Mouse (Mus musculus): Measurements from ENCODE around the gene Rundc3a.
A peak's percentile ranks its signal among the peaks of the same experiment; 100 is the strongest.

Gene Rundc3a

GRCm38 (mm10) chr11:102393719-102394420 is 667 bp downstream of the Rundc3a start:
- DNase-seq (ENCODE audit: low spot score): no peak

- no peak for DNase-seq (ENCODE audit: low spot score)
Observed at GRCm38 (mm10) chr11:102394421-102395124, 1.4 kb downstream of the Rundc3a start.

- no peak for DNase-seq (ENCODE audit: low spot score)
Observed at GRCm38 (mm10) chr11:102395250-102395649, 2.0 kb downstream of the Rundc3a start.

- no peak for DNase-seq (ENCODE audit: low spot score)
Observed at GRCm38 (mm10) chr11:102396263-102396662, 3.1 kb downstream of the Rundc3a start.

- DNase-seq (ENCODE audit: low spot score): no peak
Observed at GRCm38 (mm10) chr11:102396671-102397141, 3.5 kb downstream of the Rundc3a start.

- DNase-seq (ENCODE audit: low spot score): no peak
Observed at GRCm38 (mm10) chr11:102398007-102398825, 5.0 kb downstream of the Rundc3a start.

- DNase-seq (ENCODE audit: low spot score): no peak
Observed at GRCm38 (mm10) chr11:102399107-102399506, 5.9 kb downstream of the Rundc3a start.

- no peak for DNase-seq (ENCODE audit: low spot score)
Observed at GRCm38 (mm10) chr11:102399610-102400072, 6.4 kb downstream of the Rundc3a start.

GRCm38 (mm10) chr11:102400513-102401084 is 7.4 kb downstream of the Rundc3a start:
- DNase-seq (ENCODE audit: low spot score): no peak

- DNase-seq (ENCODE audit: low spot score): no peak
Observed at GRCm38 (mm10) chr11:102401898-102402500, 8.8 kb downstream of the Rundc3a start.

- DNase-seq (ENCODE audit: low spot score): no peak
Observed at GRCm38 (mm10) chr11:102403657-102404056, 10.5 kb downstream of the Rundc3a start.

- no peak for DNase-seq (ENCODE audit: low spot score)
Observed at GRCm38 (mm10) chr11:102404161-102405010, 11.2 kb downstream of the Rundc3a start.

GRCm38 (mm10) chr11:102405544-102406285 is 12.5 kb downstream of the Rundc3a start:
- no peak for DNase-seq (ENCODE audit: low spot score)

- DNase-seq (ENCODE audit: low spot score): no peak
Observed at GRCm38 (mm10) chr11:102406401-102406800, 13.2 kb downstream of the Rundc3a start.

- DNase-seq (ENCODE audit: low spot score): peak; percentile 90
Observed at GRCm38 (mm10) chr11:102406900-102407833, 14.0 kb downstream of the Rundc3a start.

- DNase-seq (ENCODE audit: low spot score): no peak
Observed at GRCm38 (mm10) chr11:102407834-102408215, 14.6 kb downstream of the Rundc3a start, which contains the start of gene Slc25a39. TSS of gene Slc25a39 (minus strand) at chr11:102407946.

GRCm38 (mm10) chr11:102408344-102408876 is 15.2 kb downstream of the Rundc3a start:
- DNase-seq (ENCODE audit: low spot score): peak; percentile 86
